Mouse (Mus musculus) heart, postnatal 0 days (tissue): ENCODE measurements at regions not wholly inside any gene's neighbourhood (a gene's known extent, or its start where the extent isn't known, plus 50 kb on each side); places are given as distances from the start of the nearest gene placed in this dataset.

Experiments used
- ATAC-seq: fragments of 200-750 bp; cut with Nextera tagmentation; 2 replicates; pipeline ENCODE4 v1.8.0; 2017; ENCODE audit warnings: low read depth, moderate number of reproducible peaks, moderate library complexity; ENCODE audit not compliant: insufficient read depth
- DNase-seq: peaks from one replicate; pipeline ENCODE4 v3.0.0-alpha.2; 2016; ENCODE audit warnings: low spot score
- H3K27ac ChIP-seq: fragments of 300-500 bp; sonication (generic); 2 replicates; pipeline ENCODE4 v1.5.1; 2014; ENCODE audit warnings: low read depth, mild to moderate bottlenecking
- H3K27me3 ChIP-seq: fragments of 300-500 bp; sonication (generic); 2 replicates; pipeline ENCODE4 v1.6.1; 2014; ENCODE audit warnings: low read length, mixed read lengths; ENCODE audit not compliant: control insufficient read depth, insufficient read depth
- H3K36me3 ChIP-seq: fragments of 300-500 bp; sonication (generic); replicated peaks from 2 replicates; pipeline ENCODE4 v1.6.1; 2014; ENCODE audit warnings: low read length, mixed read lengths; ENCODE audit not compliant: control insufficient read depth, insufficient read depth
- H3K4me1 ChIP-seq: fragments of 300-500 bp; sonication (generic); 2 replicates; pipeline ENCODE4 v1.6.1; 2014; ENCODE audit warnings: antibody characterized with exemption; ENCODE audit not compliant: control insufficient read depth, insufficient read depth
- H3K4me2 ChIP-seq: fragments of 300-500 bp; sonication (generic); 2 replicates; pipeline ENCODE4 v1.6.1; 2014; ENCODE audit warnings: low read depth, mild to moderate bottlenecking, low read length, moderate library complexity
- H3K4me3 ChIP-seq: fragments of 300-500 bp; sonication (generic); 2 replicates; pipeline ENCODE4 v1.5.1; 2014; ENCODE audit warnings: low read depth, low read length
- H3K9ac ChIP-seq: fragments of 300-500 bp; sonication (generic); replicated peaks from 2 replicates; pipeline ENCODE4 v1.6.1; 2014; ENCODE audit warnings: low read depth, low read length, mixed read lengths
- H3K9me3 ChIP-seq: fragments of 300-500 bp; sonication (generic); replicated peaks from 2 replicates; pipeline ENCODE4 v1.6.1; 2016; ENCODE audit warnings: low read length; ENCODE audit not compliant: control insufficient read depth
- CTCF ChIP-seq: IDR thresholded peaks from 2 replicates; pipeline ENCODE4 v1.5.1; 2016; ENCODE audit warnings: antibody characterized with exemption, control low read depth, low read depth
- EP300 ChIP-seq: IDR thresholded peaks from 2 replicates; pipeline ENCODE4 v1.6.1; 2016; ENCODE audit warnings: antibody characterized with exemption, low read depth
- WGBS: fragments of 180-500 bp; shearing (Covaris S2); extraction: QIAGEN DNeasy Blood & Tissue Kit; methylation state at CpG from one replicate; pipeline ENCODE4 v1.1.7; 2014; 5-methylcytosine and 5-hydroxymethylcytosine counted together

GRCm38 (mm10) chrX:128585496-128586105, 849.2 kb upstream of the Cldn34c4 start:
- no peak for ATAC-seq
- WGBS, result 73% methylated on average over 5 of the region's 5 CpGs

GRCm38 (mm10) chrX:128577402-128577801, 841.0 kb upstream of the Cldn34c4 start:
- no peaks in the 10 kb centered on the region for H3K27me3 ChIP-seq
- 40% methylated on average over 3 of the region's 3 CpGs for WGBS
- no peaks in the 10 kb centered on the region for H3K9me3 ChIP-seq
- no peak overlapping the region for H3K4me3 ChIP-seq
- no peak for DNase-seq
- H3K27ac ChIP-seq, result no peak overlapping the region
- no peak overlapping the region for H3K4me2 ChIP-seq
- no peaks in the 10 kb centered on the region for H3K36me3 ChIP-seq
- H3K4me1 ChIP-seq, result no peaks in the 10 kb centered on the region
- no peak overlapping the region for H3K9ac ChIP-seq
- ATAC-seq, result no peak
- TF ChIP-seq EP300 (no peak), CTCF (no peak)

More at GRCm38 (mm10) chrX:128585496-128586105, 849.2 kb upstream of the Cldn34c4 start:
- no peaks in the 10 kb centered on the region for H3K4me1 ChIP-seq
- TF ChIP-seq EP300 (no peak), CTCF (no peak)
- no peak overlapping the region for H3K4me3 ChIP-seq
- no peak for DNase-seq
- H3K4me2 ChIP-seq, result no peak overlapping the region
- no peaks in the 10 kb centered on the region for H3K9me3 ChIP-seq
- H3K9ac ChIP-seq, result no peak overlapping the region
- no peaks in the 10 kb centered on the region for H3K27me3 ChIP-seq
- H3K36me3 ChIP-seq, result no peaks in the 10 kb centered on the region
- no peak overlapping the region for H3K27ac ChIP-seq

GRCm38 (mm10) chrX:128576269-128576871, 840.0 kb upstream of the Cldn34c4 start:
- H3K4me1 ChIP-seq, result no peaks in the 10 kb centered on the region
- H3K9me3 ChIP-seq, result no peaks in the 10 kb centered on the region
- 6% methylated on average over 5 of the region's 5 CpGs for WGBS
- no peaks in the 10 kb centered on the region for H3K36me3 ChIP-seq
- no peak overlapping the region for H3K4me3 ChIP-seq
- TF ChIP-seq CTCF, result peak; percentile 24; the same call in 1 of the 2 replicates
- TF ChIP-seq EP300, result no peak
- ATAC-seq (no peak), DNase-seq (no peak)
- H3K4me2 ChIP-seq, result no peak overlapping the region
- H3K9ac ChIP-seq, result no peak overlapping the region
- H3K27me3 ChIP-seq, result no peaks in the 10 kb centered on the region
- H3K27ac ChIP-seq, result no peak overlapping the region
